Mouse (Mus musculus) megakaryocyte-erythroid progenitor cell, adult 5-6 weeks (primary cell): ENCODE results near the gene Dnase2b. TPM values are rescaled to one million over a fixed set of nuclear protein-coding genes. Genes with fewer than 3 reads are reported as not detected.

Experiments used
- total RNA-seq, 2 experiments: library from RNA; stranded (forward) in 1 of 2; stranded (reverse) in 1 of 2; fragments of 200-1000, 215-1000 nt in 1 of 2; fragments of >200 nt in 1 of 2; fragmentation: Nextera tagmentation in 1 of 2; gene quantifications; 2 replicates each; pipeline ENCODE4 v1.2.3; 2014 to 2017

The Dnase2b gene
- total RNA-seq, 2 experiments from 2014 or later: not detected

Other genes with a start within 250 kb of the Dnase2b start
- gene Ssx2ip, start 211.0 kb downstream of the Dnase2b start, total RNA-seq (2014; fragmentation: Nextera tagmentation): 45.3 and 50.0 TPM in 2 replicates
- 69.2 and 73.8 TPM in 2 replicates for gene Ssx2ip, start 211.0 kb downstream of the Dnase2b start, total RNA-seq (2017)
- gene Ctbs, start 165.8 kb downstream of the Dnase2b start, total RNA-seq (2014; fragmentation: Nextera tagmentation): 2.9 and 5.0 TPM in 2 replicates
- 7.0 and 13.1 TPM in 2 replicates for gene Ctbs, start 165.8 kb downstream of the Dnase2b start, total RNA-seq (2017)
- 6.9 and 7.8 TPM in 2 replicates for gene Spata1, start 115.8 kb downstream of the Dnase2b start, total RNA-seq (2014; fragmentation: Nextera tagmentation)
- 4.7 and 32.3 TPM in 2 replicates for gene Spata1, start 115.8 kb downstream of the Dnase2b start, total RNA-seq (2017)
- gene Gng5, start 115.8 kb downstream of the Dnase2b start, total RNA-seq (2014; fragmentation: Nextera tagmentation): 208 and 251 TPM in 2 replicates
- gene Gng5, start 115.8 kb downstream of the Dnase2b start, total RNA-seq (2017): 69.8 and 110 TPM in 2 replicates
- gene Rpf1, start 94.2 kb downstream of the Dnase2b start, total RNA-seq (2014; fragmentation: Nextera tagmentation): 69.9 and 73.5 TPM in 2 replicates
- gene Rpf1, start 94.2 kb downstream of the Dnase2b start, total RNA-seq (2017): 112 and 113 TPM in 2 replicates
- not detected in 2 replicates for gene Uox, start 45.2 kb downstream of the Dnase2b start, total RNA-seq (2014; fragmentation: Nextera tagmentation)
- gene Uox, start 45.2 kb downstream of the Dnase2b start, total RNA-seq (2017): not detected in 2 replicates
- gene 4930503B20Rik, start 35.7 kb upstream of the Dnase2b start, total RNA-seq (2014; fragmentation: Nextera tagmentation): not detected in 2 replicates
- gene 4930503B20Rik, start 35.7 kb upstream of the Dnase2b start, total RNA-seq (2017): not detected in 2 replicates
- gene Samd13, start 70.0 kb upstream of the Dnase2b start, total RNA-seq (2014; fragmentation: Nextera tagmentation): 6.9 and 8.6 TPM in 2 replicates
- gene Samd13, start 70.0 kb upstream of the Dnase2b start, total RNA-seq (2017): 3.6 and 5.7 TPM in 2 replicates
- gene Prkacb, start 197.4 kb upstream of the Dnase2b start, total RNA-seq (2014; fragmentation: Nextera tagmentation): 33.4 and 35.9 TPM in 2 replicates
- 39.0 and 68.3 TPM in 2 replicates for gene Prkacb, start 197.4 kb upstream of the Dnase2b start, total RNA-seq (2017)
- 0.54 TPM in 1 of 2 replicates, not detected in the other for gene Ttll7, start 236.8 kb upstream of the Dnase2b start, total RNA-seq (2014; fragmentation: Nextera tagmentation)
- gene Ttll7, start 236.8 kb upstream of the Dnase2b start, total RNA-seq (2017): 0.19 TPM in 1 of 2 replicates, not detected in the other